Mouse (Mus musculus): ENCODE data around the gene Prf1. TPM values are rescaled to one million over a fixed set of nuclear protein-coding genes. Genes with fewer than 3 reads are reported as not detected.

Prf1 gene
- total and polyA plus RNA-seq, 3 experiments = 0.39 to 0.93 (median 0.43) TPM

DNA sequence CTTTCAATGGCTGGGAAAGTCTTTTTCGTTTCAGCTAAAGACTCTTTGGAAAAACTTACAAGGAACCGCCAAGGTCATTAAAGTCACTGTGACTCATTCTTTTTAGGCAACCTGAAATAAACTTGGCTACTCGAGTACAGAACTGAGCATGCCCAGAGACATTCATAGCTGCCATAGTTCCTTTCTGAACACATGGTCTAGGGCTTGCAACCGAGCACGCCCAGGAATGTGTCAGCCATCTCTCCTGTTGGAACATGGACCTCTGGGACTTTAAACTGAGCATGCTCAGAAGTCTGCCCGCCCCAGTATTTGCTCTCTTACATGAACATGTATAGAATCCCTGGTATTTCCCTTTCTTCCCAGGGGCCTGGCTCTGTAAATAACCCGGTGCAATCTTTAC lies 11.4 kb upstream of the Prf1 start:
- Histone ChIP-seq H3K36me3 (replicated peaks in 1 of 2; ENCODE audit: control insufficient read depth in 1 of 2, insufficient read depth in 1 of 2, low read length in 1 of 2) (no peaks in the 10 kb centered on the region), H3K9ac (ENCODE audit: insufficient read depth, low read depth) (no peak overlapping the region), H3K27me3 (replicated peaks) (no peaks in the 10 kb centered on the region), H3K4me2 (ENCODE audit: insufficient read depth, low read depth, poor library complexity, severe bottlenecking) (no peak overlapping the region), H3K27ac (ENCODE audit: insufficient read depth, low read depth) (no peak overlapping the region), H3K9me3 (replicated peaks; ENCODE audit: low read length) (no peaks in the 10 kb centered on the region), H3K79me2 (replicated peaks; ENCODE audit: control insufficient read depth, extremely low read depth, insufficient read depth, poor library complexity, severe bottlenecking) (no peaks in the 10 kb centered on the region), H3K4me1 (ENCODE audit: control insufficient read depth in 1 of 2, insufficient read depth in 2 of 2) (peaks cover 5 to 10% of the 10 kb centered on the region in 2 experiments), H3K4me3 (replicated peaks in 1 of 3; ENCODE audit: low read depth in 2 of 3, low read length in 2 of 3, poor library complexity in 1 of 3) (no peak overlapping the region)
- in situ Hi-C loops (cut with MboI; ENCODE audit: low pct_ligation_motif_present, low pct_unique_long_range_greater_than_20kb, low sequenced_read_pairs) (no loop called here), dilution Hi-C loops (cut with MboI; ENCODE audit: extremely low pct_ligation_motif_present, extremely low pct_unique_long_range_greater_than_20kb, low sequenced_read_pairs) (no loop called here)
- no peak for DNase-seq (ENCODE audit: extremely low read depth)
- no peak for TF ChIP-seq E2F4 (IDR thresholded peaks at IDR 0.05; ENCODE audit: insufficient replicate concordance, low read depth, low read length)
- TF ChIP-seq NRF1 (IDR thresholded peaks at IDR 0.05; ENCODE audit: low read depth, low read length) = peak; percentile 69
- no peak for TF ChIP-seq TCF12 (IDR thresholded peaks at IDR 0.05; ENCODE audit: low read depth, low read length)
- TF ChIP-seq EP300 (IDR thresholded peaks at IDR 0.05; ENCODE audit: low read length) = no peak
- TF ChIP-seq JUND (conservative IDR thresholded peaks at IDR 0.05; ENCODE audit: low read depth, low read length) = no peak

DNA sequence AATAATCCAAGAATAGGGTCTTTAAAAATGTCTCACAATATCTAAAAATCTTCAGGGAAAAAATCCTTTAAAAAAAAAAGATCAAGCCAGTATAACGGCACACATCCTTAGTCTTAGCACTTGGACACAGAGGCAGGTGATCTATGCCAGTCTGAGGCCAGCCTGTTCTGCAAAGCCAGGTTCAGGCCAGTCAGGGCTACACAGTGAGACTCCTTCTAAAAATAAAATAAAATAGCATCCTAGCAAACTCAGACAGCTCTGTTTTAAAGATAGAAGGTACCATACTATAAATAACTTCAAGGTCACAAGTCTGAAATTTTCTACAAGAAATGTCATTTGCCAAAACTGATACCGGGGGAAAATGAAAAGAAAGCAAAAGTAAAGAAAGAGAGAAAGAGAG lies 7.6 kb upstream of the Prf1 start:
- peak overlapping the region; percentile 78; the same call in 1 of the 2 replicates for H3K4me2 ChIP-seq (ENCODE audit: insufficient read depth, low read depth, poor library complexity, severe bottlenecking)
- 0 out of 4 replicates have a peak, but pooled peaks cover 0 to 5% of the 10 kb centered on the region in 2 experiments for H3K4me1 ChIP-seq (ENCODE audit: control insufficient read depth in 1 of 2, insufficient read depth in 2 of 2)
- no peaks in the 10 kb centered on the region for H3K79me2 ChIP-seq (replicated peaks; ENCODE audit: control insufficient read depth, extremely low read depth, insufficient read depth, poor library complexity, severe bottlenecking)
- DNase-seq (ENCODE audit: extremely low read depth) = no peak
- in situ Hi-C loops (cut with MboI; ENCODE audit: low pct_ligation_motif_present, low pct_unique_long_range_greater_than_20kb, low sequenced_read_pairs) = no loop called here
- no peak overlapping the region for H3K9ac ChIP-seq (ENCODE audit: insufficient read depth, low read depth)
- no peak overlapping the region for H3K27ac ChIP-seq (ENCODE audit: insufficient read depth, low read depth)
- TF ChIP-seq MEF2A (IDR thresholded peaks at IDR 0.05; ENCODE audit: borderline replicate concordance, low read depth, low read length) (peak; percentile 36; the same call in 1 of the 2 replicates), POLR2AphosphoS2 (IDR thresholded peaks at IDR 0.05; ENCODE audit: low read depth, low read length) (no peak)
- no peaks in the 10 kb centered on the region for H3K36me3 ChIP-seq (replicated peaks in 1 of 2; ENCODE audit: control insufficient read depth in 1 of 2, insufficient read depth in 1 of 2, low read length in 1 of 2)
- no peak overlapping the region for H3K4me3 ChIP-seq (replicated peaks in 1 of 3; ENCODE audit: low read depth in 2 of 3, low read length in 2 of 3, poor library complexity in 1 of 3)
- no peaks in the 10 kb centered on the region for H3K27me3 ChIP-seq (replicated peaks)
- dilution Hi-C loops (cut with MboI; ENCODE audit: extremely low pct_ligation_motif_present, extremely low pct_unique_long_range_greater_than_20kb, low sequenced_read_pairs) = no loop called here
- no peaks in the 10 kb centered on the region for H3K9me3 ChIP-seq (replicated peaks; ENCODE audit: low read length)

DNA sequence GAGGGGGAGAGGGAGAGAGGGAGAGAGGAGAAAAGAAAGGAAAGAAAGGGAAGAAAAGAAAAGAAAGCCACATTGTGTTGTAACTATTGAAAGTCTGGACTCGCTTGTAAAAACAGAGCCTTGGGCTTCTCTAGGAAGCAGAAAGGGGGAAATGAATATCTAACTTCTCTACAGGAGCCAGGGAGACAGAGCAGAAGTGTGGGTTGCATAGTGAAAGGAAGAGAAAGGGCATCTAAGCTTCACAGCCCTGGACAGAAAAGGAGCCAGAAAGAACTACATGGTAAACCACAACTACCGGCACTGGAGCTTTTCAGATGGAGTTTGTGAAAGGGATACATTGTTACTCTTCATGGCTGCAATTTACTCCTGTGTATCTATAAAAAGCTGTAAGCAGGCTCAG lies 7.2 kb upstream of the Prf1 start:
- no peak for TF ChIP-seq UBTF (IDR thresholded peaks at IDR 0.05; ENCODE audit: low read depth, low read length)
- TF ChIP-seq ZC3H11A (IDR thresholded peaks at IDR 0.05; ENCODE audit: low read depth, low read length) = no peak
- TF ChIP-seq IRF4 (IDR thresholded peaks at IDR 0.05; ENCODE audit: low read depth, low read length) = no peak
- TF ChIP-seq USF1 (IDR thresholded peaks at IDR 0.05; ENCODE audit: low read depth, low read length) = no peak
- TF ChIP-seq E2F4 (IDR thresholded peaks at IDR 0.05; ENCODE audit: insufficient replicate concordance, low read depth, low read length) = no peak
- TF ChIP-seq MEF2A (IDR thresholded peaks at IDR 0.05; ENCODE audit: borderline replicate concordance, low read depth, low read length) = no peak
- TF ChIP-seq BHLHE40 (IDR thresholded peaks at IDR 0.05; ENCODE audit: low read depth, low read length) = no peak
- no peak for TF ChIP-seq RCOR1 (conservative IDR thresholded peaks at IDR 0.05; ENCODE audit: low read depth, low read length)
- TF ChIP-seq CHD2 (IDR thresholded peaks at IDR 0.05; ENCODE audit: low read length) = no peak
- no peak for TF ChIP-seq TBP (conservative IDR thresholded peaks at IDR 0.05; ENCODE audit: low read depth, low read length)
- TF ChIP-seq CHD1 (IDR thresholded peaks at IDR 0.05; ENCODE audit: low read depth, low read length) = no peak
- TF ChIP-seq NRF1 (IDR thresholded peaks at IDR 0.05; ENCODE audit: low read depth, low read length) = no peak
- no peaks in the 10 kb centered on the region for H3K36me3 ChIP-seq (replicated peaks in 1 of 2; ENCODE audit: control insufficient read depth in 1 of 2, insufficient read depth in 1 of 2, low read length in 1 of 2)
- H3K27ac ChIP-seq (ENCODE audit: insufficient read depth, low read depth) = no peak overlapping the region
- no peaks in the 10 kb centered on the region for H3K79me2 ChIP-seq (replicated peaks; ENCODE audit: control insufficient read depth, extremely low read depth, insufficient read depth, poor library complexity, severe bottlenecking)
- H3K9ac ChIP-seq (ENCODE audit: insufficient read depth, low read depth) = no peak overlapping the region
- dilution Hi-C loops (cut with MboI; ENCODE audit: extremely low pct_ligation_motif_present, extremely low pct_unique_long_range_greater_than_20kb, low sequenced_read_pairs) (no loop called here), in situ Hi-C loops (cut with MboI; ENCODE audit: low pct_ligation_motif_present, low pct_unique_long_range_greater_than_20kb, low sequenced_read_pairs) (no loop called here)
- H3K27me3 ChIP-seq (replicated peaks) = no peaks in the 10 kb centered on the region
- H3K9me3 ChIP-seq (replicated peaks; ENCODE audit: low read length) = no peaks in the 10 kb centered on the region
- 0 out of 4 replicates have a peak, but pooled peaks cover 0 to 5% of the 10 kb centered on the region in 2 experiments for H3K4me1 ChIP-seq (ENCODE audit: control insufficient read depth in 1 of 2, insufficient read depth in 2 of 2)
- peak overlapping the region; percentile 78; the same call in 1 of the 2 replicates for H3K4me2 ChIP-seq (ENCODE audit: insufficient read depth, low read depth, poor library complexity, severe bottlenecking)
- no peak overlapping the region for H3K4me3 ChIP-seq (replicated peaks in 1 of 3; ENCODE audit: low read depth in 2 of 3, low read length in 2 of 3, poor library complexity in 1 of 3)
- no peak for DNase-seq (ENCODE audit: extremely low read depth)

All from CH12.LX (cell line).